In genomic region chr2:18965950-18966349, GRCm38 (mm10) we compare ENCODE assay signal across 32 mouse cellular contexts. TPM values are rescaled to one million over a fixed set of nuclear protein-coding genes. Genes with fewer than 3 reads are reported as not detected.
"Had no signal": no experiment of that assay in that cellular context is flagged by ENCODE, and none has a peak within 500 bp of the region (broad histone marks: within the 10 kb centered on the region; RNA-seq: fewer than 3 reads in every experiment).

No protein-coding gene starts in this region.

- H3K36me3 ChIP-seq: limb, embryonic 13.5 days; limb, embryonic 15.5 days; liver, embryonic 13.5 days; lung, embryonic 15.5 days; midbrain, embryonic 10.5 days; midbrain, embryonic 12.5 days; midbrain, embryonic 13.5 days; midbrain, embryonic 15.5 days; neural tube, embryonic 12.5 days had no signal

- H3K27me3 ChIP-seq: limb, embryonic 13.5 days; limb, embryonic 15.5 days; liver, embryonic 12.5 days; liver, embryonic 13.5 days; liver, embryonic 15.5 days; lung, embryonic 15.5 days; megakaryocyte, embryonic 14.5 days; midbrain, embryonic 12.5 days; midbrain, embryonic 13.5 days; midbrain, embryonic 15.5 days; neural tube, embryonic 12.5 days had no signal

- H3K4me3 ChIP-seq: left cerebral cortex, adult 2 months; limb, embryonic 13.5 days; limb, embryonic 15.5 days; liver, embryonic 12.5 days; liver, embryonic 13.5 days; liver, embryonic 15.5 days; lung, embryonic 15.5 days; megakaryocyte, embryonic 14.5 days; midbrain, embryonic 10.5 days; midbrain, embryonic 12.5 days; midbrain, embryonic 13.5 days; midbrain, embryonic 15.5 days; myocyte; neural tube, embryonic 12.5 days had no signal

- DNase-seq: left cerebral cortex, postnatal 4 days; liver; liver, embryonic 13.5 days; liver, postnatal 0 days; lung, adult 18-20 months; lung, adult 2 months; lung, embryonic 14.5 days; lung, postnatal 10 days; lung, postnatal 14 days; lung, postnatal 36 days; lung, postnatal 4 days; midbrain, embryonic 14.5 days had no signal

- H3K4me1 ChIP-seq: limb, embryonic 15.5 days; midbrain, embryonic 12.5 days; midbrain, embryonic 13.5 days; midbrain, embryonic 15.5 days; neural tube, embryonic 12.5 days had no signal

- H3K9ac ChIP-seq: limb, embryonic 13.5 days; limb, embryonic 15.5 days; liver, embryonic 12.5 days; liver, embryonic 13.5 days; liver, embryonic 14.5 days; liver, embryonic 15.5 days; liver, postnatal 0 days; lung, embryonic 14.5 days; lung, embryonic 15.5 days; midbrain, embryonic 12.5 days; midbrain, embryonic 13.5 days; midbrain, embryonic 15.5 days; neural tube, embryonic 12.5 days had no signal

- H3K9me3 ChIP-seq: limb, embryonic 13.5 days; limb, embryonic 15.5 days; liver, embryonic 12.5 days; liver, embryonic 13.5 days; liver, embryonic 15.5 days; lung, embryonic 15.5 days; megakaryocyte, embryonic 14.5 days; midbrain, embryonic 10.5 days; midbrain, embryonic 12.5 days; midbrain, embryonic 13.5 days; midbrain, embryonic 15.5 days; neural tube, embryonic 12.5 days had no signal

- H3K27ac ChIP-seq: left cerebral cortex, adult 2 months; limb, embryonic 13.5 days; limb, embryonic 15.5 days; liver, embryonic 12.5 days; liver, embryonic 13.5 days; liver, embryonic 14.5 days; liver, embryonic 15.5 days; lung, embryonic 15.5 days; macrophage; midbrain, embryonic 10.5 days; midbrain, embryonic 12.5 days; midbrain, embryonic 13.5 days; midbrain, embryonic 15.5 days; neural tube, embryonic 12.5 days had no signal

- H3K4me2 ChIP-seq: limb, embryonic 13.5 days; limb, embryonic 15.5 days; liver, embryonic 11.5 days; liver, embryonic 12.5 days; liver, embryonic 13.5 days; liver, embryonic 15.5 days; lung, embryonic 14.5 days; lung, embryonic 15.5 days; midbrain, embryonic 11.5 days; midbrain, embryonic 12.5 days; midbrain, embryonic 13.5 days; midbrain, embryonic 15.5 days; neural tube, embryonic 12.5 days had no signal

- ATAC-seq: liver, embryonic 12.5 days; liver, postnatal 0 days; lung, postnatal 0 days; midbrain, embryonic 13.5 days; midbrain, embryonic 15.5 days; midbrain, embryonic 16.5 days had no signal

RNA-seq across cellular contexts. Expression of gene 4930426L09Rik, which starts 32.2 kb away (rescaled TPM):
- polyA plus RNA-seq: lung, embryonic 16.5 days had no signal
